Mouse (Mus musculus): ENCODE results near the gene Apoa1. TPM values are rescaled to one million over a fixed set of nuclear protein-coding genes. Genes with fewer than 3 reads are reported as not detected.

Apoa1 gene
- 0.80 TPM for polyA plus RNA-seq (2014; fragmentation: Illumina TruSeq; extraction: RNeasy Lipid Tissue Mini Kit (QIAGEN cat#74804); ENCODE audit: insufficient read depth, low read depth, low replicate concordance)

GRCm38 (mm10) chr9:46228491-46228890, at the start of gene Apoa1:
Apoa1 (plus strand) TSS chr9:46228580.

GRCm38 (mm10) chr9:46235596-46235648, 7.0 kb downstream of the Apoa1 start, which contains the start of gene Apoc3:
Apoc3 (minus strand) TSS chr9:46235636.

GRCm38 (mm10) chr9:46240526-46241153, 12.3 kb downstream of the Apoa1 start, which contains the start of gene Apoa4:
Apoa4 (plus strand) TSS chr9:46240696.

GRCm38 (mm10) chr9:46268343-46268873, 40.0 kb downstream of the Apoa1 start, which contains the start of gene Apoa5:
Apoa5 (plus strand) TSS chr9:46268633.

GRCm38 (mm10) chr9:46272677-46273454, 44.5 kb downstream of the Apoa1 start, which contains the start of gene Zpr1:
Zpr1 (plus strand) TSS chr9:46273064.

Other genes with a start within 250 kb of the Apoa1 start
- 26.8 TPM for gene Pafah1b2, start 215.9 kb upstream of the Apoa1 start, polyA plus RNA-seq (2014; fragmentation: Illumina TruSeq; extraction: RNeasy Lipid Tissue Mini Kit (QIAGEN cat#74804); ENCODE audit: insufficient read depth, low read depth, low replicate concordance)
- 10.0 TPM for gene Sik3, start 215.8 kb upstream of the Apoa1 start, polyA plus RNA-seq (2014; fragmentation: Illumina TruSeq; extraction: RNeasy Lipid Tissue Mini Kit (QIAGEN cat#74804); ENCODE audit: insufficient read depth, low read depth, low replicate concordance)
- gene Apoc3, start 7.1 kb downstream of the Apoa1 start, polyA plus RNA-seq (2014; fragmentation: Illumina TruSeq; extraction: RNeasy Lipid Tissue Mini Kit (QIAGEN cat#74804); ENCODE audit: insufficient read depth, low read depth, low replicate concordance): 1.3 TPM
- gene Apoa4, start 12.1 kb downstream of the Apoa1 start, polyA plus RNA-seq (2014; fragmentation: Illumina TruSeq; extraction: RNeasy Lipid Tissue Mini Kit (QIAGEN cat#74804); ENCODE audit: insufficient read depth, low read depth, low replicate concordance): not detected
- gene Apoa5, start 40.1 kb downstream of the Apoa1 start, polyA plus RNA-seq (2014; fragmentation: Illumina TruSeq; extraction: RNeasy Lipid Tissue Mini Kit (QIAGEN cat#74804); ENCODE audit: insufficient read depth, low read depth, low replicate concordance): 0.13 TPM
- gene Zpr1, start 44.5 kb downstream of the Apoa1 start, polyA plus RNA-seq (2014; fragmentation: Illumina TruSeq; extraction: RNeasy Lipid Tissue Mini Kit (QIAGEN cat#74804); ENCODE audit: insufficient read depth, low read depth, low replicate concordance): 25.2 TPM
- gene Bud13, start 54.4 kb downstream of the Apoa1 start, polyA plus RNA-seq (2014; fragmentation: Illumina TruSeq; extraction: RNeasy Lipid Tissue Mini Kit (QIAGEN cat#74804); ENCODE audit: insufficient read depth, low read depth, low replicate concordance): 7.4 TPM
- not detected for gene 4931429L15Rik, start 91.4 kb downstream of the Apoa1 start, polyA plus RNA-seq (2014; fragmentation: Illumina TruSeq; extraction: RNeasy Lipid Tissue Mini Kit (QIAGEN cat#74804); ENCODE audit: insufficient read depth, low read depth, low replicate concordance)